Mouse (Mus musculus) heart, embryonic 11.5 days (tissue): ENCODE data around the gene Hnrnpf. TPM values are rescaled to one million over a fixed set of nuclear protein-coding genes. Genes with fewer than 3 reads are reported as not detected.
A peak's percentile ranks its signal among the peaks of the same experiment; 100 is the strongest.

Experiments used
- ATAC-seq: fragments of 200-750 bp; cut with Nextera tagmentation; replicated peaks from 2 replicates; pipeline ENCODE4 v1.8.0; 2017; ENCODE audit warnings: moderate library complexity; ENCODE audit not compliant: insufficient number of reproducible peaks, low FRiP score, low TSS enrichment
- H3K27ac ChIP-seq: fragments of 300-500 bp; sonication (generic); 2 replicates; pipeline ENCODE4 v1.5.1; 2014; ENCODE audit warnings: mild to moderate bottlenecking, low read depth, low read length
- H3K27me3 ChIP-seq: fragments of 300-500 bp; sonication (generic); 2 replicates; pipeline ENCODE4 v1.6.1; 2014; ENCODE audit warnings: mild to moderate bottlenecking, low read length, mixed read lengths; ENCODE audit not compliant: control insufficient read depth, insufficient read depth
- H3K36me3 ChIP-seq: fragments of 300-500 bp; sonication (generic); 2 replicates; pipeline ENCODE4 v1.6.1; 2014; ENCODE audit warnings: mild to moderate bottlenecking, low read length, moderate library complexity, mixed read lengths; ENCODE audit not compliant: control insufficient read depth, insufficient read depth
- H3K4me1 ChIP-seq: fragments of 300-500 bp; sonication (generic); 2 replicates; pipeline ENCODE4 v1.6.1; 2014; ENCODE audit warnings: low read length; ENCODE audit not compliant: control insufficient read depth, insufficient read depth
- H3K4me2 ChIP-seq: fragments of 300-500 bp; sonication (generic); 2 replicates; pipeline ENCODE4 v1.6.1; 2014; ENCODE audit warnings: mild to moderate bottlenecking, moderate library complexity
- H3K4me3 ChIP-seq: fragments of 300-500 bp; sonication (generic); 2 replicates; pipeline ENCODE4 v1.5.1; 2014; ENCODE audit warnings: low read depth, low read length
- H3K9ac ChIP-seq: fragments of 300-500 bp; sonication (generic); 2 replicates; pipeline ENCODE4 v1.6.1; 2014; ENCODE audit warnings: mild to moderate bottlenecking, low read depth, low read length, moderate library complexity
- H3K9me3 ChIP-seq: fragments of 300-500 bp; sonication (generic); replicated peaks from 2 replicates; pipeline ENCODE4 v1.6.1; 2016; ENCODE audit warnings: low read length; ENCODE audit not compliant: control insufficient read depth
- WGBS: fragments of 180-500 bp; shearing (Covaris S2); extraction: QIAGEN DNeasy Blood & Tissue Kit; methylation state at CpG from one replicate; pipeline ENCODE4 v1.1.7; 2014; ENCODE audit not compliant: insufficient replicate concordance; 5-methylcytosine and 5-hydroxymethylcytosine counted together
- polyA plus RNA-seq: library from polyadenylated mRNA; unstranded; fragments of >200 nt; fragmentation: Nextera tagmentation; extraction: Ambion mirVana; gene quantifications from 2 replicates; pipeline ENCODE4 v1.2.1, GENCODE M21; 2014

Gene Hnrnpf
- polyA plus RNA-seq, 1 experiment from 2014 or later = 554 TPM

GRCm38 (mm10) chr6:117908424-117908900, 8.3 kb downstream of the Hnrnpf start:
- H3K4me2 ChIP-seq = peak overlapping the region; percentile 79
- under 1% methylated on average over 14 of the region's 14 CpGs for WGBS
- ATAC-seq = no peak
- H3K9me3 ChIP-seq = no peaks in the 10 kb centered on the region
- peaks cover 18% of the 10 kb centered on the region for H3K4me1 ChIP-seq
- H3K27ac ChIP-seq = peak overlapping the region; percentile 92
- peak overlapping the region; percentile 100 for H3K4me3 ChIP-seq
- no peaks in the 10 kb centered on the region for H3K36me3 ChIP-seq
- H3K27me3 ChIP-seq = no peaks in the 10 kb centered on the region
- H3K9ac ChIP-seq = peak overlapping the region; percentile 95

- H3K4me1 ChIP-seq = peaks cover 22% of the 10 kb centered on the region
Observed at GRCm38 (mm10) chr6:117910120-117910661, 10.1 kb downstream of the Hnrnpf start.

GRCm38 (mm10) chr6:117914541-117914940, 14.4 kb downstream of the Hnrnpf start:
- Histone ChIP-seq H3K27ac (no peak overlapping the region), H3K4me2 (no peak overlapping the region), H3K9ac (no peak overlapping the region), H3K9me3 (no peaks in the 10 kb centered on the region), H3K4me3 (no peak overlapping the region), H3K27me3 (no peaks in the 10 kb centered on the region), H3K36me3 (no peaks in the 10 kb centered on the region), H3K4me1 (peaks cover 19% of the 10 kb centered on the region)
- ATAC-seq = no peak

More at GRCm38 (mm10) chr6:117910120-117910661, 10.1 kb downstream of the Hnrnpf start:
- H3K27me3 ChIP-seq = no peaks in the 10 kb centered on the region
- H3K9me3 ChIP-seq = no peaks in the 10 kb centered on the region
- H3K9ac ChIP-seq = no peak overlapping the region
- H3K4me2 ChIP-seq = no peak overlapping the region
- no peak overlapping the region for H3K4me3 ChIP-seq
- 76% methylated on average over 6 of the region's 6 CpGs for WGBS
- no peak overlapping the region for H3K27ac ChIP-seq
- H3K36me3 ChIP-seq = no peaks in the 10 kb centered on the region
- ATAC-seq = no peak

DNA sequence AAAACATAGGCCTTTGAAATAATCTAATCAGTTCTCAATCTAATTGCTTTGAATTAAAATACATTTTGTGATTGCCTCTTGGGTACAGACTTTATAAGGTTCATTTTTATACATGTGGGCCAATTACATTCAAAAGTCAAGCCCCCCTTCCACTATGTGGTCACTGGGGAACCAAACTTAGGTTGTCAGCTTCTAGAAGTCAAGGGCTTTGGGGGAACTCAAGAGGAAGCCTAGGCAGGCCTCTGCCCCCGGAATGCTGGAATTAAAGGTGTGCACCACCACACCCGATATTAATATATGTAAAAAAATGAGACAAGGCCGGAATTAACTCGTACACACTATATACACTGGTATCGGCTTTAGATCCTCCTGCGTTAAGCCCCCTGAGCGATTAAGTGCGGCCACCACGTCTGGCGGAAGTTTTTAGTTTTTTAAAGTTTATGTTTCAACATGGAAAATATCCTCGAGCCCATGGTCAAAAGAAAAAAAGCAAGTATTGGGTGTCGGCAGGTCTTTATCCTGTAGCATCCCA, 16.1 kb downstream of the Hnrnpf start:
- WGBS = 2% methylated on average over 12 of the region's 12 CpGs
- no peak for ATAC-seq
- H3K27me3 ChIP-seq = no peaks in the 10 kb centered on the region
- H3K27ac ChIP-seq = peak overlapping the region; percentile 98
- H3K4me3 ChIP-seq = peak overlapping the region; percentile 68
- peak overlapping the region; percentile 92 for H3K4me2 ChIP-seq
- H3K9me3 ChIP-seq = no peaks in the 10 kb centered on the region
- H3K9ac ChIP-seq = peak overlapping the region; percentile 88
- H3K4me1 ChIP-seq = peaks cover 17% of the 10 kb centered on the region
- H3K36me3 ChIP-seq = no peaks in the 10 kb centered on the region

GRCm38 (mm10) chr6:117916737-117917426, 16.8 kb downstream of the Hnrnpf start:
- no peaks in the 10 kb centered on the region for H3K9me3 ChIP-seq
- H3K9ac ChIP-seq = peak overlapping the region; percentile 88
- H3K4me1 ChIP-seq = peaks cover 17% of the 10 kb centered on the region
- H3K27ac ChIP-seq = peak overlapping the region; percentile 98
- 0 out of 2 replicates have a peak, but pooled peaks cover under 1% of the 10 kb centered on the region for H3K36me3 ChIP-seq
- no peaks in the 10 kb centered on the region for H3K27me3 ChIP-seq
- ATAC-seq = peak; percentile 92
- H3K4me2 ChIP-seq = peak overlapping the region; percentile 92
- peak overlapping the region; percentile 68 for H3K4me3 ChIP-seq
- under 1% methylated on average over 62 of the region's 62 CpGs for WGBS

GRCm38 (mm10) chr6:117917576-117917975, 17.5 kb downstream of the Hnrnpf start:
- peak overlapping the region; percentile 88 for H3K9ac ChIP-seq
- peak overlapping the region; percentile 98 for H3K27ac ChIP-seq
- peaks cover 17% of the 10 kb centered on the region for H3K4me1 ChIP-seq
- no peaks in the 10 kb centered on the region for H3K27me3 ChIP-seq
- 0 out of 2 replicates have a peak, but pooled peaks cover 4% of the 10 kb centered on the region for H3K36me3 ChIP-seq
- H3K9me3 ChIP-seq = no peaks in the 10 kb centered on the region
- WGBS = 2% methylated on average over 21 of the region's 21 CpGs
- ATAC-seq = peak; percentile 67
- peak overlapping the region; percentile 92 for H3K4me2 ChIP-seq
- peak overlapping the region; percentile 68 for H3K4me3 ChIP-seq

- H3K36me3 ChIP-seq = 0 out of 2 replicates have a peak, but pooled peaks cover 4% of the 10 kb centered on the region
- H3K4me1 ChIP-seq = peaks cover 17% of the 10 kb centered on the region
- peak overlapping the region; percentile 92 for H3K4me2 ChIP-seq
- peak overlapping the region; percentile 98 for H3K27ac ChIP-seq
- peak overlapping the region; percentile 88 for H3K9ac ChIP-seq
- H3K27me3 ChIP-seq = no peaks in the 10 kb centered on the region
- peak overlapping the region; percentile 68 for H3K4me3 ChIP-seq
- no peak for ATAC-seq
- H3K9me3 ChIP-seq = no peaks in the 10 kb centered on the region
- 46% methylated on average over 5 of the region's 5 CpGs for WGBS
Observed at GRCm38 (mm10) chr6:117918043-117918442, 17.9 kb downstream of the Hnrnpf start.

DNA sequence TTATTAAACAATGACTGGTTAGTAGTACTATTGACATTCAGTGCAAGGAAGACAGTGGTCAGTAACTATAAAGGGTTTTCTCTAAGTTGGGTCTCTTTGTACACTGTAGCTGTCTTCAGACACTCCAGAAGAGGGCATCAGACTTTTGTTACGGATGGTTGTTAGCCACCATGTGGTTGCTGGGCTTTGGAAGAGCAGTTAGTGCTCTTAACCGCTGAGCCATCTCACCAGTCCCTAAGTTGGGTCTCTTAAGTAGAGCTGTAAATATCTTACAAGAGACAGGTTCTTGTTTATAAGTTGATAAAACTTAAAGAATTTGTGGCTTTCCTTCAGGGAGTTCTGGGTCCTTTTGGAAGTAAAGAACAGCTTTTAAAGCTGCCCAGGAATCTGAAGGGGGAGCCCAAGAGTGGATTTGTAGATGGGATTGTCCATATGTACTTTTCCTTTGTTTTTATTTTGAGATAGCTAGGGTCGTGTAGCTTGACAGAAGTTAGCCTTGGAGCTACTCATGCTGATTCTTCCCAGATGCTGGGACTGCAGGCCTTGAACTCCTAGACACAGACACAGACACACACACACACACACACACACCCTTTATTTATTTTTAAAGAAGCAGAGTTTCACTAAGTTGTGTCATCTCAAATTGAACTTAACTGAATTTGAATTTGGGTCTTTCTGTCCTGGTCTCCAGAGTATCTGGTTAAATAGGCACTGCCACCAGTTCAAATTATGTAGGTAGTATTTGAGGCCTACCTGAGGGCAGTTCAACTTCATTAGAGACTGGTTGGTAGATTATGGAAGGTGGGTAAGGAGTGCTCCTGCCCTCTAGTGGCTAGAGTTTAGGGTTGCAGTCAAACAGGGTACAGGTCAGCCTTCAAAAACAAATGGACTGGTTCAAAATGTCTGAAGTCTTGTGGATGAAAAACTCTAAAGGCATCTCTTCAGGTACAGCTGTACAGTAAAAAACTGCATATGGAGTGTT, 20.8 kb downstream of the Hnrnpf start:
- H3K27ac ChIP-seq = no peak overlapping the region
- no peaks in the 10 kb centered on the region for H3K27me3 ChIP-seq
- peaks cover 13% of the 10 kb centered on the region for H3K4me1 ChIP-seq
- no peaks in the 10 kb centered on the region for H3K9me3 ChIP-seq
- 43% methylated on average over 3 of the region's 3 CpGs for WGBS
- H3K4me3 ChIP-seq = no peak overlapping the region
- no peak overlapping the region for H3K9ac ChIP-seq
- no peak overlapping the region; the same call in 1 of the 2 replicates for H3K4me2 ChIP-seq
- ATAC-seq = no peak
- 0 out of 2 replicates have a peak, but pooled peaks cover 8% of the 10 kb centered on the region for H3K36me3 ChIP-seq
